Mouse (Mus musculus) brain, embryonic 14.5 days (tissue): Measurements from ENCODE around the gene Tcf7l1.

Experiments
- CTCF ChIP-seq: fragments of 200-500 bp; IDR thresholded peaks from 2 replicates; pipeline ENCODE4 v1.5.1; 2012; ENCODE audit warnings: inconsistent platforms, mild to moderate bottlenecking, moderate library complexity, borderline replicate concordance; ENCODE audit not compliant: insufficient read depth, insufficient read length; ENCODE audit errors: extremely low read depth
- POLR2A ChIP-seq: fragments of 200-500 bp; IDR thresholded peaks from 2 replicates; pipeline ENCODE4 v1.6.1; 2012; ENCODE audit warnings: mild to moderate bottlenecking, inconsistent platforms, borderline replicate concordance; ENCODE audit not compliant: poor library complexity, insufficient read depth, insufficient read length, severe bottlenecking; ENCODE audit errors: extremely low read depth

DNA sequence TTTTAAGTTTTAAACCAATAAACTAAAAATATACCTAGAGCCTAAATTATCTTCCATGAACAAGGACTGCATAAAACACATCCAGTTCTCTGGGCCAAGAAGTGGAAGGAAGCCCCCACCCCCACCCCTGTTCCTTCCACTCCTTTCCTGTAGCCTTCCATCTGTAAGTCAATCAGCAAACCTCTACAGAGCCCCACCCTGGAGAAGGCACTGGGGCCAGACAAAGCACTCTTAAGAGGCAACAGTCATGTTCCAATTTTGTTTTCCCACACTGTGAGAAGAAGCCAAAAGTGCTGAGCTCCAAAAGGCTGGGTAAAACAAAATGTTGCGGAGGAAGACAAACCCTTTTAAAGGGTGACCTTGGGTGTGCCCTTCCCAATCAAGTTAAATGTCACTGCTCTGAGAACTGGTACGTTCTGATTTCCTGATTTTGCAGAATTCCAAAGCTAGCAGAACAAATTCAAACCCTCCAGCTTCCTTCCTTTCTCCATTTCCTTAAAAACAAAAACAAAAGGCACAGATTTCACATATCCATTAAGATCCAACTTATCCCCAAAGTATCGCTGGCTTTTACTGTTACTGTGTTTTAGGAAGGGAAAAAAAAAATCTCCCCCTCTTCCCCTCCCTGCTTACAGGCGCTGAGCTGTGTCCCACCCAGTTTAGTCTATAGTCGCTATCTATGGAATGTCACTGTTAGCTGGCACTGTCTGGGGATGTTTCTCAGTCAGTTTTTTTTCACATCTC, 94.8 kb downstream of the Tcf7l1 start:
- TF ChIP-seq CTCF, result no peak
- TF ChIP-seq POLR2A, result no peak
